Comparison of ENCODE assay signal across 17 mouse cellular contexts in the genomic region with DNA sequence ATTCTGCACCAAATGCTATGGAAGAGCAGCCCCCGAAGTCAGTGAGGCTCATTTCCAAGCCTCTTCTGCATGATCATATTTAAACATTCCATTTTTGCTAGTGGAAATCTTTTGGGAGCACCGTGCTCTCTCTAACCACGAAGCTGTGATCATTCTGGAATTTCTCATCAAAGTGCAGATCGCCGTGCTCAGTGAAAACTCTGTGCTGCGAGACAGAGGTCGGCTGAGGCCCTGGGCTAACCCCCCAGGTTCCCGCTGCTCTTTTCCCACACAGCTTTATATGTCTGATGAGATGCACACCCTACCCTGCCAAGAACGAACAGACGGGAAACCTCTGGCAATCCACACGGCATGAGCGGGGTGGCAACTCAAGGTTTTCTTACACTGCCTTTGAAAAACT.
DNase-seq lines count a peak whose midpoint lies in the region; ATAC-seq and TF ChIP-seq lines count a peak whose summit lies in the region.
"Had no signal": no experiment of that assay in that cellular context is flagged by ENCODE, and none has a peak within 500 bp of the region (broad histone marks: within the 10 kb centered on the region; RNA-seq: fewer than 3 reads in every experiment).

No protein-coding gene starts in this region.

- peak; percentile 10 to 21 for DNase-seq in cerebellum, postnatal 14 days
- no peak for DNase-seq in cerebellum, adult 9-11 months
- DNase-seq in layer of hippocampus, adult 2 months (ENCODE audit: low spot score in 2 of 2), result peak; percentile 18
- no peak for DNase-seq in layer of hippocampus, postnatal 10 days (ENCODE audit: low spot score in 2 of 2)
- DNase-seq in midbrain, embryonic 10.5 days (ENCODE audit: low spot score), result no peak
- DNase-seq in adipocyte (ENCODE audit: low spot score), result no peak
- DNase-seq: adrenal gland, adult 8-10 months; cerebellum, adult 2 months; heart, postnatal 4 days; kidney, adult 18-20 months; kidney, postnatal 10 days; liver, postnatal 0 days had no signal

- H3K36me3 ChIP-seq in midbrain, embryonic 16.5 days (ENCODE audit: control insufficient read depth, insufficient read depth, low read length), result no peaks in the 10 kb centered on the region
- no peaks in the 10 kb centered on the region for H3K36me3 ChIP-seq in midbrain, embryonic 10.5 days
- H3K36me3 ChIP-seq in forebrain, embryonic 15.5 days, result no peaks in the 10 kb centered on the region
- H3K36me3 ChIP-seq: heart, embryonic 13.5 days; limb, embryonic 15.5 days; stomach, embryonic 15.5 days had no signal

- peaks cover 18% of the 10 kb centered on the region for H3K4me1 ChIP-seq in midbrain, embryonic 16.5 days (ENCODE audit: control insufficient read depth, insufficient read depth, low read length)
- H3K4me1 ChIP-seq in midbrain, embryonic 10.5 days, result peaks cover 35% of the 10 kb centered on the region
- H3K4me1 ChIP-seq in forebrain, embryonic 15.5 days, result peaks cover 24% of the 10 kb centered on the region; the same call in 1 of the 2 replicates

- H3K9ac ChIP-seq in midbrain, embryonic 16.5 days (ENCODE audit: low read depth, low read length), result no peak overlapping the region
- H3K9ac ChIP-seq in forebrain, embryonic 15.5 days (replicated peaks), result no peak overlapping the region
- H3K9ac ChIP-seq: heart, embryonic 13.5 days; limb, embryonic 15.5 days; liver, postnatal 0 days; stomach, embryonic 15.5 days had no signal

- H3K4me2 ChIP-seq in midbrain, embryonic 16.5 days (ENCODE audit: low read length), result no peak overlapping the region
- no peak overlapping the region for H3K4me2 ChIP-seq in forebrain, embryonic 15.5 days (replicated peaks)
- H3K4me2 ChIP-seq: heart, embryonic 13.5 days; limb, embryonic 15.5 days; stomach, embryonic 15.5 days had no signal

- WGBS in midbrain, embryonic 16.5 days, result 48% methylated on average over 12 of the region's 12 CpGs
- WGBS in midbrain, embryonic 10.5 days, result 84% methylated on average over 12 of the region's 12 CpGs
- 60% methylated on average over 12 of the region's 12 CpGs for WGBS in forebrain, embryonic 15.5 days

- TF ChIP-seq CTCF in layer of hippocampus, adult 2 months (conservative IDR thresholded peaks at IDR 0.05), result no peak

- no peaks in the 10 kb centered on the region for H3K9me3 ChIP-seq in midbrain, embryonic 16.5 days (replicated peaks; ENCODE audit: control insufficient read depth, low read length, poor library complexity, severe bottlenecking)
- H3K9me3 ChIP-seq in midbrain, embryonic 10.5 days (replicated peaks), result no peaks in the 10 kb centered on the region
- H3K9me3 ChIP-seq in forebrain, embryonic 15.5 days, result no peaks in the 10 kb centered on the region
- H3K9me3 ChIP-seq: heart, embryonic 13.5 days; limb, embryonic 15.5 days; stomach, embryonic 15.5 days had no signal

- ATAC-seq in midbrain, embryonic 16.5 days, result peak; percentile 55; the same call in 1 of the 2 replicates
- ATAC-seq in forebrain, embryonic 15.5 days (replicated peaks), result peak; percentile 41; the same call in 1 of the 2 replicates
- ATAC-seq: liver, postnatal 0 days had no signal

- 0 out of 2 replicates have a peak overlapping the region, but pooled peaks have one; percentile 5 for H3K27ac ChIP-seq in layer of hippocampus, adult 2 months
- no peak overlapping the region for H3K27ac ChIP-seq in midbrain, embryonic 16.5 days (ENCODE audit: low read length)
- no peak overlapping the region for H3K27ac ChIP-seq in midbrain, embryonic 10.5 days (replicated peaks)
- no peak overlapping the region for H3K27ac ChIP-seq in forebrain, embryonic 15.5 days (replicated peaks)
- H3K27ac ChIP-seq: heart, embryonic 13.5 days; limb, embryonic 15.5 days; stomach, embryonic 15.5 days had no signal

- no peaks in the 10 kb centered on the region for H3K27me3 ChIP-seq in midbrain, embryonic 16.5 days (ENCODE audit: control insufficient read depth, insufficient read depth, low read depth, low read length)
- H3K27me3 ChIP-seq in midbrain, embryonic 10.5 days (ENCODE audit: low read depth, poor library complexity, severe bottlenecking), result peaks cover 40% of the 10 kb centered on the region
- no peaks in the 10 kb centered on the region for H3K27me3 ChIP-seq in forebrain, embryonic 15.5 days
- H3K27me3 ChIP-seq: heart, embryonic 13.5 days; limb, embryonic 15.5 days; stomach, embryonic 15.5 days had no signal

- H3K4me3 ChIP-seq in layer of hippocampus, adult 2 months, result no peak overlapping the region
- H3K4me3 ChIP-seq in midbrain, embryonic 16.5 days (ENCODE audit: low read depth, low read length), result no peak overlapping the region
- no peak overlapping the region for H3K4me3 ChIP-seq in midbrain, embryonic 10.5 days
- no peak overlapping the region for H3K4me3 ChIP-seq in forebrain, embryonic 15.5 days
- H3K4me3 ChIP-seq: heart, embryonic 13.5 days; limb, embryonic 15.5 days; stomach, embryonic 15.5 days had no signal

Comparison
In these comparisons a context has a peak if more than half of its experiments do, and no peak if none do; other contexts are left out.
1. DNase-seq: peak in cerebellum, postnatal 14 days (2 of 2) and layer of hippocampus, adult 2 months (2 of 2); none in cerebellum, adult 9-11 months (single experiment), layer of hippocampus, postnatal 10 days (0 of 2), midbrain, embryonic 10.5 days (single experiment) and adipocyte (single experiment).